ENCODE assay signal across 12 mouse cellular contexts in the genomic region with DNA sequence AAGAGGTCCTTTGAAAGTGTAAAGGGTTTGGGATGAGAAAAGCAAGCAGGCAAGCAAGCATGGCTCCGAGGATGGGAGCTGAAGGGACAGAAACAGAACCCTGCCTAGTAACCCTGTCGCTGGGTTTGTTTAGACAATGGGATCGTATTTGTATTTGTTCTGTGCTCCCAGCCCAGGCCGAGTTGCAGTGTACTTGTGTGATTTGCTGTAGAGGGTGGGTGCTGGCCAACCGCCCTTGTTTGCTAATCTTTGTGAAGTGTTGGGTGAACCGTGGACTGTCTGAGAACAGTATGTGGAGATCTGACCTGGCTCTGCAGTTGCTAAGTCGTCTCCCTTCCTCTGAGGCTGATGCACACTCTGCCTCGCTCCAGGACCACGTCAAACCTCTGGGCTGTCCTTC.
A peak's percentile ranks its signal among the peaks of the same experiment; 100 is the strongest.
DNase-seq lines count a peak whose midpoint lies in the region; ATAC-seq and TF ChIP-seq lines count a peak whose summit lies in the region.
"Had no signal": no experiment of that assay in that cellular context is flagged by ENCODE, and none has a peak within 500 bp of the region (broad histone marks: within the 10 kb centered on the region; RNA-seq: fewer than 3 reads in every experiment).

No protein-coding gene starts in this region.

- H3K9me3 ChIP-seq in midbrain, embryonic 11.5 days (ENCODE audit: control insufficient read depth, low read length): no peaks in the 10 kb centered on the region
- H3K9me3 ChIP-seq in midbrain, embryonic 15.5 days: no peaks in the 10 kb centered on the region
- no peaks in the 10 kb centered on the region for H3K9me3 ChIP-seq in stomach, postnatal 0 days (ENCODE audit: control insufficient read depth, low read length)
- no peaks in the 10 kb centered on the region for H3K9me3 ChIP-seq in forebrain, embryonic 14.5 days (replicated peaks; ENCODE audit: control insufficient read depth, low read length)
- H3K9me3 ChIP-seq: intestine, embryonic 15.5 days; limb, embryonic 15.5 days had no signal

- no peak overlapping the region for H3K4me3 ChIP-seq in midbrain, embryonic 11.5 days (ENCODE audit: low read depth, low read length)
- no peak overlapping the region for H3K4me3 ChIP-seq in midbrain, embryonic 15.5 days
- H3K4me3 ChIP-seq in stomach, postnatal 0 days (ENCODE audit: low read depth, low read length): no peak overlapping the region
- H3K4me3 ChIP-seq in forebrain, embryonic 14.5 days (ENCODE audit: low read depth, low read length): no peak overlapping the region
- H3K4me3 ChIP-seq: intestine, embryonic 15.5 days; limb, embryonic 15.5 days had no signal

- no peak overlapping the region for H3K9ac ChIP-seq in midbrain, embryonic 11.5 days (ENCODE audit: low read length)
- H3K9ac ChIP-seq in midbrain, embryonic 15.5 days: no peak overlapping the region
- no peak overlapping the region for H3K9ac ChIP-seq in stomach, postnatal 0 days (ENCODE audit: low read length)
- H3K9ac ChIP-seq in forebrain, embryonic 14.5 days (ENCODE audit: low read length): no peak overlapping the region
- H3K9ac ChIP-seq: intestine, embryonic 15.5 days; limb, embryonic 15.5 days had no signal

- DNase-seq in midbrain, embryonic 11.5 days (ENCODE audit: low spot score, missing footprints): no peak
- DNase-seq in heart, postnatal 36 days: peak; percentile 21 to 34
- DNase-seq in lung, adult 18-20 months: peak; percentile 82 to 87
- DNase-seq in stomach, postnatal 0 days (ENCODE audit: low spot score): peak; percentile 63
- DNase-seq in forebrain, embryonic 14.5 days (ENCODE audit: low spot score): no peak
- no peak for DNase-seq in T-cell, adult 2 months (ENCODE audit: low spot score)
- DNase-seq: adrenal gland, adult 2 months; cerebellum, adult 11 months; thymus, adult 2 months had no signal

- H3K4me1 ChIP-seq in midbrain, embryonic 11.5 days (ENCODE audit: control insufficient read depth, insufficient read depth, low read length): peaks cover 5% of the 10 kb centered on the region; the same call in 1 of the 2 replicates
- H3K4me1 ChIP-seq in midbrain, embryonic 15.5 days: peaks cover 52% of the 10 kb centered on the region
- 0 out of 2 replicates have a peak, but pooled peaks cover 2% of the 10 kb centered on the region for H3K4me1 ChIP-seq in stomach, postnatal 0 days (replicated peaks; ENCODE audit: control insufficient read depth, insufficient read depth)
- peaks cover 40% of the 10 kb centered on the region for H3K4me1 ChIP-seq in forebrain, embryonic 14.5 days (ENCODE audit: control insufficient read depth, insufficient read depth, low read length)

- no peak overlapping the region for H3K27ac ChIP-seq in midbrain, embryonic 11.5 days (ENCODE audit: low read depth, low read length)
- no peak overlapping the region; the same call in 1 of the 2 replicates for H3K27ac ChIP-seq in midbrain, embryonic 15.5 days
- peak overlapping the region; percentile 13; the same call in 1 of the 2 replicates for H3K27ac ChIP-seq in stomach, postnatal 0 days (replicated peaks)
- no peak overlapping the region for H3K27ac ChIP-seq in forebrain, embryonic 14.5 days (ENCODE audit: low read depth, low read length)
- H3K27ac ChIP-seq: intestine, embryonic 15.5 days; limb, embryonic 15.5 days had no signal

- no peak for TF ChIP-seq EP300 in stomach, postnatal 0 days (optimal IDR thresholded peaks at IDR 0.05)

- H3K4me2 ChIP-seq in midbrain, embryonic 11.5 days: no peak overlapping the region
- no peak overlapping the region for H3K4me2 ChIP-seq in midbrain, embryonic 15.5 days
- H3K4me2 ChIP-seq in stomach, postnatal 0 days (replicated peaks; ENCODE audit: low read depth): no peak overlapping the region
- no peak overlapping the region for H3K4me2 ChIP-seq in forebrain, embryonic 14.5 days (ENCODE audit: low read length)
- H3K4me2 ChIP-seq: intestine, embryonic 15.5 days; limb, embryonic 15.5 days had no signal

- peak; percentile 22; the same call in 1 of the 2 replicates for ATAC-seq in midbrain, embryonic 11.5 days (ENCODE audit: low FRiP score)
- ATAC-seq in midbrain, embryonic 15.5 days (replicated peaks): no peak
- no peak; the same call in 1 of the 2 replicates for ATAC-seq in stomach, postnatal 0 days (ENCODE audit: low FRiP score, low TSS enrichment)
- ATAC-seq in forebrain, embryonic 14.5 days: no peak
- ATAC-seq: intestine, embryonic 15.5 days had no signal

- intact Hi-C loops in heart, postnatal 36 days (cut with DNase I): no loop called here

- no peak for TF ChIP-seq CTCF in stomach, postnatal 0 days (IDR thresholded peaks at IDR 0.05; ENCODE audit: low read depth)

- 50% methylated on average over 9 of the region's 9 CpGs for WGBS in midbrain, embryonic 11.5 days
- WGBS in midbrain, embryonic 15.5 days: 43% methylated on average over 9 of the region's 9 CpGs
- 17% methylated on average over 9 of the region's 9 CpGs for WGBS in stomach, postnatal 0 days
- WGBS in forebrain, embryonic 14.5 days: 37% methylated on average over 9 of the region's 9 CpGs

- no peaks in the 10 kb centered on the region for H3K27me3 ChIP-seq in midbrain, embryonic 11.5 days (ENCODE audit: control insufficient read depth, insufficient read depth, low read length)
- no peaks in the 10 kb centered on the region for H3K27me3 ChIP-seq in midbrain, embryonic 15.5 days (replicated peaks)
- no peaks in the 10 kb centered on the region for H3K27me3 ChIP-seq in stomach, postnatal 0 days (ENCODE audit: control insufficient read depth, insufficient read depth, low read length)
- no peaks in the 10 kb centered on the region for H3K27me3 ChIP-seq in forebrain, embryonic 14.5 days (replicated peaks; ENCODE audit: control insufficient read depth, insufficient read depth, low read length)
- H3K27me3 ChIP-seq: intestine, embryonic 15.5 days; limb, embryonic 15.5 days had no signal

- H3K36me3 ChIP-seq in midbrain, embryonic 11.5 days (ENCODE audit: control insufficient read depth, insufficient read depth, low read length): no peaks in the 10 kb centered on the region
- H3K36me3 ChIP-seq in midbrain, embryonic 15.5 days (replicated peaks): no peaks in the 10 kb centered on the region
- H3K36me3 ChIP-seq in stomach, postnatal 0 days (ENCODE audit: control insufficient read depth, insufficient read depth, low read length): no peaks in the 10 kb centered on the region
- no peaks in the 10 kb centered on the region for H3K36me3 ChIP-seq in forebrain, embryonic 14.5 days (ENCODE audit: control insufficient read depth, insufficient read depth, low read length)
- H3K36me3 ChIP-seq: intestine, embryonic 15.5 days; limb, embryonic 15.5 days had no signal

Comparison
In these comparisons a context has a peak if more than half of its experiments do, and no peak if none do; other contexts are left out.
1. DNase-seq: peak in heart, postnatal 36 days (2 of 2), lung, adult 18-20 months (2 of 2) and stomach, postnatal 0 days (single experiment); none in midbrain, embryonic 11.5 days (single experiment), forebrain, embryonic 14.5 days (single experiment) and T-cell, adult 2 months (single experiment).